Mouse (Mus musculus) midbrain, embryonic 15.5 days (tissue): ENCODE data around the gene Sphk1. TPM values are rescaled to one million over a fixed set of nuclear protein-coding genes. Genes with fewer than 3 reads are reported as not detected.

Experiments used
- ATAC-seq: fragments of 200-750 bp; cut with Nextera tagmentation; replicated peaks from 2 replicates; pipeline ENCODE4 v1.8.0; 2017; ENCODE audit warnings: moderate TSS enrichment
- H3K27ac ChIP-seq: fragments of 300-500 bp; sonication (generic); 2 replicates; pipeline ENCODE4 v1.5.1; 2015; ENCODE audit warnings: mild to moderate bottlenecking, inconsistent platforms
- H3K27me3 ChIP-seq: fragments of 300-500 bp; sonication (generic); replicated peaks from 2 replicates; pipeline ENCODE4 v1.6.1; 2015; ENCODE audit warnings: inconsistent platforms
- H3K36me3 ChIP-seq: fragments of 300-500 bp; sonication (generic); replicated peaks from 2 replicates; pipeline ENCODE4 v1.6.1; 2015; ENCODE audit warnings: inconsistent platforms
- H3K4me1 ChIP-seq: fragments of 300-500 bp; sonication (generic); 2 replicates; pipeline ENCODE4 v1.6.1; 2015; ENCODE audit warnings: inconsistent platforms
- H3K4me2 ChIP-seq: fragments of 300-500 bp; sonication (generic); 2 replicates; pipeline ENCODE4 v1.6.1; 2015; ENCODE audit warnings: inconsistent platforms, mild to moderate bottlenecking, moderate library complexity
- H3K4me3 ChIP-seq: fragments of 300-500 bp; sonication (generic); 2 replicates; pipeline ENCODE4 v1.5.1; 2015; ENCODE audit warnings: mild to moderate bottlenecking, inconsistent platforms
- H3K9ac ChIP-seq: fragments of 300-500 bp; sonication (generic); 2 replicates; pipeline ENCODE4 v1.6.1; 2015; ENCODE audit warnings: mild to moderate bottlenecking, inconsistent platforms
- H3K9me3 ChIP-seq: fragments of 300-500 bp; sonication (generic); 2 replicates; pipeline ENCODE4 v1.6.1; 2016; ENCODE audit warnings: inconsistent platforms
- WGBS: fragments of 180-500 bp; shearing (Covaris S2); methylation state at CpG from one replicate; pipeline ENCODE4 v1.1.7; 2015; ENCODE audit warnings: mixed read lengths; 5-methylcytosine and 5-hydroxymethylcytosine counted together
- polyA plus RNA-seq: library from polyadenylated mRNA; unstranded; fragments of >200 nt; fragmentation: Nextera tagmentation; extraction: Ambion mirVana; gene quantifications from 2 replicates; pipeline ENCODE4 v1.2.1, GENCODE M21; 2015

Sphk1 gene
- polyA plus RNA-seq, 1 experiment from 2014 or later: 5.3 TPM

DNA sequence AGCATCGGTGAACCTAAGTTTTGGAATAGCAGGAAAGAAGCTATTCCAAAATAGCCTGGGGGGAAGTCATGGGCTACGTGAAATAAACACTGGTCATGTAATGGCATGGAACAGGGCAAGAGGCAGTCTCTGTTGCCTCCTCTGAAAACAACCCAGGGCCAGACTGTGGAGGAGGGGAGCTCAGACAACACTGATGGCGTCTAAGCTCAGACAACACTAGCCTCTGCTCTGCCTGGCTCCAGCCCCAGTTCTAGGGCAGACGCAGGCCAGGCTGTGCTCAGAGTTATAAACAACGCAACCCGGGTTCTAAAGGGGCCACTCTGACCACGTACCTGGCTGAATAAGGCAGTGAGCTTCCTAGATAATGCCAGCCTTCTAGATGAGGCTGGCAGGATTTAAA is 20.0 kb downstream of the Sphk1 start:
- H3K9me3 ChIP-seq: no peaks in the 10 kb centered on the region
- no peak overlapping the region for H3K9ac ChIP-seq
- H3K4me1 ChIP-seq: peaks cover 28% of the 10 kb centered on the region
- no peak overlapping the region for H3K4me3 ChIP-seq
- no peak for ATAC-seq
- H3K36me3 ChIP-seq: peaks cover 6% of the 10 kb centered on the region
- WGBS: 74% methylated on average over 7 of the region's 7 CpGs
- H3K27me3 ChIP-seq: no peaks in the 10 kb centered on the region
- no peak overlapping the region for H3K27ac ChIP-seq
- no peak overlapping the region for H3K4me2 ChIP-seq

GRCm38 (mm10) chr11:116552194-116552593 is 21.5 kb downstream of the Sphk1 start:
- no peak overlapping the region for H3K4me3 ChIP-seq
- no peaks in the 10 kb centered on the region for H3K9me3 ChIP-seq
- 95% methylated on average over 1 of the region's 1 CpGs for WGBS
- no peaks in the 10 kb centered on the region for H3K36me3 ChIP-seq
- no peak for ATAC-seq
- H3K27ac ChIP-seq: no peak overlapping the region
- no peaks in the 10 kb centered on the region for H3K27me3 ChIP-seq
- H3K4me2 ChIP-seq: no peak overlapping the region
- H3K4me1 ChIP-seq: peaks cover 38% of the 10 kb centered on the region
- no peak overlapping the region for H3K9ac ChIP-seq

- H3K27me3 ChIP-seq: no peaks in the 10 kb centered on the region
- no peak overlapping the region for H3K4me3 ChIP-seq
- WGBS: 29% methylated on average over 12 of the region's 12 CpGs
- H3K4me1 ChIP-seq: peaks cover 51% of the 10 kb centered on the region
- H3K4me2 ChIP-seq: no peak overlapping the region; the same call in 1 of the 2 replicates
- ATAC-seq: peak; percentile 31; the same call in 1 of the 2 replicates
- no peak overlapping the region for H3K9ac ChIP-seq
- H3K27ac ChIP-seq: peak overlapping the region; percentile 58
- H3K36me3 ChIP-seq: no peaks in the 10 kb centered on the region
- H3K9me3 ChIP-seq: no peaks in the 10 kb centered on the region
Measured at GRCm38 (mm10) chr11:116554171-116554878, 23.6 kb downstream of the Sphk1 start.

- no peak overlapping the region for H3K27ac ChIP-seq
- H3K9me3 ChIP-seq: no peaks in the 10 kb centered on the region
- peaks cover 51% of the 10 kb centered on the region for H3K4me1 ChIP-seq
- 75% methylated on average over 1 of the region's 1 CpGs for WGBS
- H3K4me2 ChIP-seq: no peak overlapping the region
- ATAC-seq: peak; percentile 31
- H3K27me3 ChIP-seq: no peaks in the 10 kb centered on the region
- no peaks in the 10 kb centered on the region for H3K36me3 ChIP-seq
- H3K4me3 ChIP-seq: no peak overlapping the region
- H3K9ac ChIP-seq: no peak overlapping the region
Measured at GRCm38 (mm10) chr11:116555572-116555971, 24.8 kb downstream of the Sphk1 start.

DNA sequence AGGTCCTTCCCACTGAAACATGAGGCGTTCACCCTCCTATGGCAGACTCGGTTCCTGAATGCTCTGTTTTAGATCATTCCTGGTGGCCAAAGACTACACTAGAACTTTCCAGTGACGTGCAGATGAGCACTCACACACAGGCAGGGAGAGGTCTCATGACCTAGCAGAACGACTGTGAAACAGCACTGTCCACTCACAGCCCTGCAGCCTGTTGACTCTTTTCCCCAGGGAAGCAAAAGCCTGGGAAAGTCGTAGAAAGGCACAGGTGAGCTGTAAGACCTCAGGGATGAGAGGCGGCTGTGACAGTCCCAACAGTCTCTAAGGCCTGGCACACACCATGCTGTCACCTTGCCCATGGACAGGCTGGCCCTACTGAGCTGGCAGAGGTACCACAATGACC is 25.6 kb downstream of the Sphk1 start:
- Histone ChIP-seq H3K9me3 (no peaks in the 10 kb centered on the region), H3K27ac (0 out of 2 replicates have a peak overlapping the region, but pooled peaks have one; percentile 28), H3K36me3 (no peaks in the 10 kb centered on the region), H3K27me3 (no peaks in the 10 kb centered on the region), H3K4me1 (peaks cover 46% of the 10 kb centered on the region), H3K9ac (no peak overlapping the region), H3K4me2 (no peak overlapping the region), H3K4me3 (no peak overlapping the region)
- WGBS: 70% methylated on average over 6 of the region's 6 CpGs
- no peak for ATAC-seq

DNA sequence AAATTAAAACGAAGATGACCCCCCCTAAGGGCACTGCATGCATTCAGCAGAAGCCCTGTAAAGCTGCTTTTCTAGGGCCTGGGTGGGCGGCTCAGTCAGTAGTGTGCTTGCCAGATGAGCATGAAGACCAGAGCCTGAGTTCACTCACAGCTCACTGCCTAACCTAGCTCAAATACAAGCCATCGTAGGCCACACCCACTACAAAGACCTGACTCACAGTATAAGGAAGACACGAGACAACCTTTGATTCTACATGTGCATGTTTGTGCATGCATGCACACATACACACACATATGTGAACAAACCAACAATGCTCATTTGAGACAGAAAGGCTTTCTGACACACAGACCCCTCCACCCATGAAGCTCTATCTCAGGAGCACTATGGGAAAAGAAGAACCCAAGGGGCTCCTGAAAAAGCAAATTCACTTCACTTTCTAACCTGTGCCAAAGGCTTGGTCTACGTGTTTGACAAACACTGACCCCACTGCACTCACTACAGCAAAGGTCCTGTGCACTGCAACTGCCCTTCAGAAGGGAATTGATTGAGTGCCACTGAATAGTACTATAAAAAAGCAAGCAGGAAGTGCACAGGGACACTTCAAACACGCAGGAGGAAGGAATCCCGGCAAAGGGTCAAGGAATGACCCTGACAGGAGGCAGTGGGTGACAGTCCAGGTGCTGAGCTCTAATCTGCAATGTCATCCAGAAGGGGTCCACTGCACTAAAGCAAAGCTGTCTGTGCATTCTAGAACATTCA is 34.7 kb downstream of the Sphk1 start:
- WGBS: 84% methylated on average over 7 of the region's 7 CpGs
- no peak for ATAC-seq

DNA sequence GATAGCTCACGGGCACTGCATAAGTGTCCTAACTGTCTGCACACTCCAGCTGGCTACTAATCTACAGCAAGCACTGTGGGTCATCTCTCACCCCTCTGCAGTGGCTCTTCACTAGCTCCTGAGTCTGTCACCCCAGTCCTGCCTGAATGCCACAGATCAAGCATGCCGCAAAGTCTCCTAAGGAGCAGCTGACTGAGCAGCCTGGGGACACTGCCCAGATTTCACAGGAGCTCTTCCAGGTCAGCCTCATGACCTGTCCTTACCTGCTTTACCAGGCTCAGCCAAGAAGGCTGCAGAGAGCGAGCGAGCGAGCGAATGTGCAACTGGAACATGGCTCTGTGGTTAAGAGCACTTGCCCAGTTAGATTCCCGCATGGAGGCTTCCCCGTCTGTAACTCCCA is 36.8 kb downstream of the Sphk1 start:
- Histone ChIP-seq H3K36me3 (no peaks in the 10 kb centered on the region), H3K27ac (no peak overlapping the region), H3K9ac (no peak overlapping the region), H3K27me3 (no peaks in the 10 kb centered on the region), H3K4me3 (no peak overlapping the region), H3K4me1 (peaks cover 11% of the 10 kb centered on the region; the same call in 1 of the 2 replicates), H3K9me3 (no peaks in the 10 kb centered on the region), H3K4me2 (no peak overlapping the region)
- 87% methylated on average over 8 of the region's 8 CpGs for WGBS
- no peak for ATAC-seq

More for the DNA sequence above, 34.7 kb downstream of the Sphk1 start:
- no peaks in the 10 kb centered on the region for H3K36me3 ChIP-seq
- no peak overlapping the region for H3K4me3 ChIP-seq
- no peak overlapping the region for H3K4me2 ChIP-seq
- H3K9me3 ChIP-seq: no peaks in the 10 kb centered on the region
- no peak overlapping the region for H3K9ac ChIP-seq
- H3K4me1 ChIP-seq: peaks cover 7% of the 10 kb centered on the region; the same call in 1 of the 2 replicates
- H3K27ac ChIP-seq: no peak overlapping the region
- H3K27me3 ChIP-seq: no peaks in the 10 kb centered on the region

- no peaks in the 10 kb centered on the region for H3K27me3 ChIP-seq
- H3K4me3 ChIP-seq: no peak overlapping the region
- H3K27ac ChIP-seq: no peak overlapping the region
- H3K36me3 ChIP-seq: no peaks in the 10 kb centered on the region
- H3K4me1 ChIP-seq: peaks cover 44% of the 10 kb centered on the region
- no peaks in the 10 kb centered on the region for H3K9me3 ChIP-seq
- no peak overlapping the region for H3K4me2 ChIP-seq
- WGBS: 89% methylated on average over 7 of the region's 7 CpGs
- ATAC-seq: no peak
- H3K9ac ChIP-seq: no peak overlapping the region
Measured at GRCm38 (mm10) chr11:116570821-116571220, 40.1 kb downstream of the Sphk1 start.

DNA sequence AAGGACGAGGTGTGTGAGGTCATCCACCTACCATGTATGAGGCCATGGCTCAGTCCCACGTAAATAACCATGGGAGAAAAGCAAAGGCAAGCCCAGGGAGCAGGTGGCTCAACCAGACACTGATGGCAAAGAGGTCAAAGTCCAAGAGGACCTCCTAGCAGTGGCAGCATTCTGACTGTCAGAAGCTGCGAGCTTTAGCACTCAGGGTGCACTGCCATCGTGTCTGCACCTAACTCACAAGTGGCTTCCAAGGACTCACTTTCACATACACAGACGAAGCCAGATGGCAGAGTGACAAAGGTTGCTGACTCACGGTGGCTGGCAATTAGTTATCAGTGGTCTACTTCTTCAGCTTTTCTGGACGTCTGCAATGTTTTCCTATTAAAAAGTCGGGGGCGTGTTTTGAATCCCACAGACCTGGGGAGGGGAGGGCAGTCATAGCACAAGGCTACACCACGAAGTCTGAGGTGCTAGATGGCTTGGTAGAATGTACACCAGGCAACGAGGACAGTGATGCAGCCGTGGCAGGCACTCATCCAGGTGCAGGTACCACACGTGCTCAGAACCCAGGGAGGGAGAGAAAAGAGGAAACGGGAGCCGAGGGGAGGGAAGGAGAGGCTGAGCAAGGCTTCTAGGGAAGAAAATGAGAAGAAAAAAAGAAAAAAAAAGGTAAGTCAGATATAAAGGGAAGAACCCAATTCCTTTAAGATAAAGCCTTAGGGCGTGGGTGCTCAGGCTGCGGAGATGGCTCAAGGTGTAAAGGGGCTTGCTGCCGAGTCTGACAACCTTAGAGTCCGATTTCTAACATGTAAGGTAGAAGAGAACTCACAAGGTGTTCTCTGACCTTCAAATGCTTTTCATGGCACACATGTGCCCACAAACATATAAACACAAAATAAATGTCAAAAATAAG is 41.3 kb downstream of the Sphk1 start:
- H3K9me3 ChIP-seq: no peaks in the 10 kb centered on the region
- H3K4me3 ChIP-seq: no peak overlapping the region
- H3K4me2 ChIP-seq: no peak overlapping the region
- 82% methylated on average over 19 of the region's 19 CpGs for WGBS
- H3K4me1 ChIP-seq: peaks cover 56% of the 10 kb centered on the region
- no peak overlapping the region for H3K27ac ChIP-seq
- H3K36me3 ChIP-seq: no peaks in the 10 kb centered on the region
- no peaks in the 10 kb centered on the region for H3K27me3 ChIP-seq
- ATAC-seq: no peak
- no peak overlapping the region for H3K9ac ChIP-seq

- Histone ChIP-seq H3K4me1 (peaks cover 55% of the 10 kb centered on the region), H3K9ac (no peak overlapping the region), H3K27me3 (no peaks in the 10 kb centered on the region), H3K36me3 (no peaks in the 10 kb centered on the region), H3K4me2 (no peak overlapping the region), H3K4me3 (no peak overlapping the region), H3K9me3 (no peaks in the 10 kb centered on the region), H3K27ac (no peak overlapping the region)
- ATAC-seq: no peak
- 57% methylated on average over 12 of the region's 12 CpGs for WGBS
Measured at GRCm38 (mm10) chr11:116572756-116573543, 42.2 kb downstream of the Sphk1 start.

GRCm38 (mm10) chr11:116574486-116574885 is 43.8 kb downstream of the Sphk1 start:
- Histone ChIP-seq H3K4me1 (peaks cover 69% of the 10 kb centered on the region), H3K4me3 (no peak overlapping the region), H3K27ac (no peak overlapping the region), H3K4me2 (no peak overlapping the region), H3K36me3 (no peaks in the 10 kb centered on the region), H3K9ac (no peak overlapping the region), H3K9me3 (no peaks in the 10 kb centered on the region), H3K27me3 (no peaks in the 10 kb centered on the region)
- no peak for ATAC-seq
- 54% methylated on average over 6 of the region's 6 CpGs for WGBS
